ENCODE assay signal across 9 mouse cellular contexts in genomic region chr11:85849037-85849436, GRCm38 (mm10). TPM values are rescaled to one million over a fixed set of nuclear protein-coding genes. Genes with fewer than 3 reads are reported as not detected.
A peak's percentile ranks its signal among the peaks of the same experiment; 100 is the strongest.
DNase-seq lines count a peak whose midpoint lies in the region; ATAC-seq and TF ChIP-seq lines count a peak whose summit lies in the region.
"Had no signal": no experiment of that assay in that cellular context is flagged by ENCODE, and none has a peak within 500 bp of the region (broad histone marks: within the 10 kb centered on the region; RNA-seq: fewer than 3 reads in every experiment).

No protein-coding gene starts in this region.

- ATAC-seq in hindbrain, embryonic 16.5 days = peak; percentile 81
- ATAC-seq in limb, embryonic 15.5 days (ENCODE audit: insufficient number of reproducible peaks, low FRiP score, low TSS enrichment, low read depth) = peak; percentile 67; the same call in 1 of the 2 replicates
- ATAC-seq in midbrain, embryonic 15.5 days (replicated peaks) = peak; percentile 75
- ATAC-seq in stomach, postnatal 0 days (ENCODE audit: low FRiP score, low TSS enrichment) = peak; percentile 48; the same call in 1 of the 2 replicates

- H3K27me3 ChIP-seq in hindbrain, embryonic 16.5 days (replicated peaks; ENCODE audit: control insufficient read depth, insufficient read depth, low read length) = peaks cover 33% of the 10 kb centered on the region
- peaks cover 16% of the 10 kb centered on the region for H3K27me3 ChIP-seq in limb, embryonic 15.5 days
- peaks cover 38% of the 10 kb centered on the region for H3K27me3 ChIP-seq in midbrain, embryonic 15.5 days (replicated peaks)
- H3K27me3 ChIP-seq in stomach, postnatal 0 days (ENCODE audit: control insufficient read depth, insufficient read depth, low read length) = no peaks in the 10 kb centered on the region

- peak overlapping the region; percentile 23 for H3K4me3 ChIP-seq in hindbrain, embryonic 16.5 days (ENCODE audit: low read length)
- peak overlapping the region; percentile 30 for H3K4me3 ChIP-seq in limb, embryonic 15.5 days
- peak overlapping the region; percentile 32 for H3K4me3 ChIP-seq in midbrain, embryonic 15.5 days
- 0 out of 2 replicates have a peak overlapping the region, but pooled peaks have one; percentile 10 for H3K4me3 ChIP-seq in stomach, postnatal 0 days (ENCODE audit: low read depth, low read length)

- H3K4me1 ChIP-seq in hindbrain, embryonic 16.5 days (ENCODE audit: control insufficient read depth, insufficient read depth, low read depth, low read length) = peaks cover 4% of the 10 kb centered on the region
- peaks cover 8% of the 10 kb centered on the region for H3K4me1 ChIP-seq in limb, embryonic 15.5 days
- peaks cover 7% of the 10 kb centered on the region for H3K4me1 ChIP-seq in midbrain, embryonic 15.5 days
- no peaks in the 10 kb centered on the region for H3K4me1 ChIP-seq in stomach, postnatal 0 days (replicated peaks; ENCODE audit: control insufficient read depth, insufficient read depth)

- no peak for TF ChIP-seq EP300 in stomach, postnatal 0 days (optimal IDR thresholded peaks at IDR 0.05)

- peak; percentile 95 for TF ChIP-seq CTCF in stomach, postnatal 0 days (IDR thresholded peaks at IDR 0.05; ENCODE audit: low read depth)

- H3K9ac ChIP-seq in hindbrain, embryonic 16.5 days (ENCODE audit: low read depth, low read length) = peak overlapping the region; percentile 19; the same call in 1 of the 2 replicates
- no peak overlapping the region for H3K9ac ChIP-seq in limb, embryonic 15.5 days
- H3K9ac ChIP-seq in midbrain, embryonic 15.5 days = 0 out of 2 replicates have a peak overlapping the region, but pooled peaks have one; percentile 41
- 0 out of 2 replicates have a peak overlapping the region, but pooled peaks have one; percentile 31 for H3K9ac ChIP-seq in stomach, postnatal 0 days (ENCODE audit: low read length)

- no peaks in the 10 kb centered on the region for H3K36me3 ChIP-seq in hindbrain, embryonic 16.5 days (ENCODE audit: control insufficient read depth, insufficient read depth, low read length)
- H3K36me3 ChIP-seq in limb, embryonic 15.5 days = no peaks in the 10 kb centered on the region
- H3K36me3 ChIP-seq in midbrain, embryonic 15.5 days (replicated peaks) = no peaks in the 10 kb centered on the region
- H3K36me3 ChIP-seq in stomach, postnatal 0 days (ENCODE audit: control insufficient read depth, insufficient read depth, low read length) = no peaks in the 10 kb centered on the region

- peak; percentile 95 for DNase-seq in 416B (ENCODE audit: low read depth)
- DNase-seq in MN1 (ENCODE audit: low spot score) = peak; percentile 88
- DNase-seq in cerebellum, adult 9-11 months = peak; percentile 61
- DNase-seq in frontal cortex, adult 2 months (ENCODE audit: extremely low spot score in 1 of 2, low spot score in 1 of 2) = peak; percentile 36 to 77
- peak; percentile 72 for DNase-seq in stomach, postnatal 0 days (ENCODE audit: low spot score)

- no peaks in the 10 kb centered on the region for H3K9me3 ChIP-seq in hindbrain, embryonic 16.5 days (ENCODE audit: control insufficient read depth, low read length)
- no peaks in the 10 kb centered on the region for H3K9me3 ChIP-seq in limb, embryonic 15.5 days
- no peaks in the 10 kb centered on the region for H3K9me3 ChIP-seq in midbrain, embryonic 15.5 days
- H3K9me3 ChIP-seq in stomach, postnatal 0 days (ENCODE audit: control insufficient read depth, low read length) = no peaks in the 10 kb centered on the region

- 2% methylated on average over 21 of the region's 21 CpGs for WGBS in hindbrain, embryonic 16.5 days
- WGBS in limb, embryonic 15.5 days = 2% methylated on average over 21 of the region's 21 CpGs
- under 1% methylated on average over 21 of the region's 21 CpGs for whole genome bisulfite sequencing in midbrain, embryonic 15.5 days
- 6% methylated on average over 21 of the region's 21 CpGs for WGBS in stomach, postnatal 0 days

- no peak overlapping the region for H3K27ac ChIP-seq in hindbrain, embryonic 16.5 days (ENCODE audit: low read depth, low read length)
- H3K27ac ChIP-seq in limb, embryonic 15.5 days = 0 out of 2 replicates have a peak overlapping the region, but pooled peaks have one; percentile 22
- no peak overlapping the region for H3K27ac ChIP-seq in midbrain, embryonic 15.5 days
- H3K27ac ChIP-seq in stomach, postnatal 0 days (replicated peaks) = no peak overlapping the region

- H3K4me2 ChIP-seq in hindbrain, embryonic 16.5 days (ENCODE audit: low read length) = peak overlapping the region; percentile 55
- H3K4me2 ChIP-seq in limb, embryonic 15.5 days = peak overlapping the region; percentile 43
- H3K4me2 ChIP-seq in midbrain, embryonic 15.5 days = peak overlapping the region; percentile 65
- H3K4me2 ChIP-seq in stomach, postnatal 0 days (replicated peaks; ENCODE audit: low read depth) = peak overlapping the region; percentile 49

RNA-seq across cellular contexts. Expression of gene Gm11444, which starts 1.1 kb away (rescaled TPM):
- polyA plus RNA-seq in frontal cortex, adult 2 months (2012; rRNA removed) = not detected in 2 replicates
- not detected in 2 replicates for polyA plus RNA-seq in hindbrain, embryonic 16.5 days (2015; fragmentation: Nextera tagmentation; extraction: Ambion mirVana)
- not detected in 2 replicates for polyA plus RNA-seq in limb, embryonic 15.5 days (2015; fragmentation: Nextera tagmentation; extraction: Ambion mirVana)
- polyA plus RNA-seq in midbrain, embryonic 15.5 days (2015; fragmentation: Nextera tagmentation; extraction: Ambion mirVana) = not detected in 2 replicates
- polyA plus RNA-seq in stomach, postnatal 0 days (2015; fragmentation: Nextera tagmentation; extraction: Ambion mirVana) = 0.18 TPM in 1 of 2 replicates, not detected in the other
- polyA plus RNA-seq: large intestine, adult 2 months had no signal

RNA-seq across cellular contexts. Expression of gene Tbx2, which starts 16.7 kb away (rescaled TPM):
- polyA plus RNA-seq in frontal cortex, adult 2 months (2012; rRNA removed) = 3.0 and 4.2 TPM in 2 replicates
- polyA plus RNA-seq in hindbrain, embryonic 16.5 days (2015; fragmentation: Nextera tagmentation; extraction: Ambion mirVana) = 0.64 and 1.0 TPM in 2 replicates
- 3.4 and 4.1 TPM in 2 replicates for polyA plus RNA-seq in limb, embryonic 15.5 days (2015; fragmentation: Nextera tagmentation; extraction: Ambion mirVana)
- polyA plus RNA-seq in midbrain, embryonic 15.5 days (2015; fragmentation: Nextera tagmentation; extraction: Ambion mirVana) = 1.0 TPM in 2 replicates
- polyA plus RNA-seq in stomach, postnatal 0 days (2015; fragmentation: Nextera tagmentation; extraction: Ambion mirVana) = 5.2 and 6.9 TPM in 2 replicates

RNA-seq across cellular contexts. Expression of gene Tbx4, which starts 37.2 kb away (rescaled TPM):
- 0.30 and 0.48 TPM in 2 replicates for polyA plus RNA-seq in frontal cortex, adult 2 months (2012; rRNA removed)
- polyA plus RNA-seq in hindbrain, embryonic 16.5 days (2015; fragmentation: Nextera tagmentation; extraction: Ambion mirVana) = 0.40 TPM in 2 replicates
- 14.9 and 21.9 TPM in 2 replicates for polyA plus RNA-seq in limb, embryonic 15.5 days (2015; fragmentation: Nextera tagmentation; extraction: Ambion mirVana)
- polyA plus RNA-seq in midbrain, embryonic 15.5 days (2015; fragmentation: Nextera tagmentation; extraction: Ambion mirVana) = 0.34 and 0.46 TPM in 2 replicates
- 0.04 and 0.05 TPM in 2 replicates for polyA plus RNA-seq in stomach, postnatal 0 days (2015; fragmentation: Nextera tagmentation; extraction: Ambion mirVana)

Comparison
In these comparisons a context has a peak if more than half of its experiments do, and no peak if none do; other contexts are left out.
1. RNA of gene Tbx4, which starts 37.2 kb away (polyA plus RNA-seq): 14.9 to 21.9 TPM in limb, embryonic 15.5 days; 0.34 to 0.46 TPM in midbrain, embryonic 15.5 days, 0.40 TPM in hindbrain, embryonic 16.5 days, 0.30 to 0.48 TPM in frontal cortex, adult 2 months and 0.04 to 0.05 TPM in stomach, postnatal 0 days; every median in the first group is over 10 times any median in the second.
2. Peak in every context shown above with its lines, with median percentiles within 50 percentile points of each other: DNase-seq, ATAC-seq, H3K4me2 ChIP-seq and H3K4me3 ChIP-seq.